ENCODE assay signal across 8 mouse cellular contexts in genomic region chr4:129820417-129821086, GRCm38 (mm10). TPM values are rescaled to one million over a fixed set of nuclear protein-coding genes. Genes with fewer than 3 reads are reported as not detected.
DNase-seq lines count a peak whose midpoint lies in the region; ATAC-seq and TF ChIP-seq lines count a peak whose summit lies in the region.

No protein-coding gene starts in this region.

- H3K9me3 ChIP-seq in intestine, postnatal 0 days (ENCODE audit: control insufficient read depth) = no peaks in the 10 kb centered on the region
- H3K9me3 ChIP-seq in limb, embryonic 11.5 days (ENCODE audit: control insufficient read depth, low read length) = no peaks in the 10 kb centered on the region
- no peaks in the 10 kb centered on the region for H3K9me3 ChIP-seq in midbrain, embryonic 12.5 days

- no peaks in the 10 kb centered on the region for H3K36me3 ChIP-seq in intestine, postnatal 0 days (ENCODE audit: control insufficient read depth, insufficient read depth)
- no peaks in the 10 kb centered on the region for H3K36me3 ChIP-seq in limb, embryonic 11.5 days (ENCODE audit: control insufficient read depth, insufficient read depth, low read length)
- H3K36me3 ChIP-seq in midbrain, embryonic 12.5 days = no peaks in the 10 kb centered on the region

- H3K27ac ChIP-seq in intestine, postnatal 0 days (ENCODE audit: low read depth, low read length) = peak overlapping the region; percentile 99
- H3K27ac ChIP-seq in limb, embryonic 11.5 days (replicated peaks; ENCODE audit: low read depth, low read length) = peak overlapping the region; percentile 92
- peak overlapping the region; percentile 95 for H3K27ac ChIP-seq in midbrain, embryonic 12.5 days (replicated peaks)

- WGBS in intestine, postnatal 0 days = under 1% methylated on average over 42 of the region's 79 CpGs
- under 1% methylated on average over 54 of the region's 79 CpGs for WGBS in limb, embryonic 11.5 days
- WGBS in midbrain, embryonic 12.5 days = under 1% methylated on average over 48 of the region's 79 CpGs

- peak overlapping the region; percentile 98 for H3K9ac ChIP-seq in intestine, postnatal 0 days (ENCODE audit: low read depth, low read length)
- peak overlapping the region; percentile 94 for H3K9ac ChIP-seq in limb, embryonic 11.5 days (ENCODE audit: low read length)
- peak overlapping the region; percentile 97 for H3K9ac ChIP-seq in midbrain, embryonic 12.5 days (replicated peaks)

- no peaks in the 10 kb centered on the region for H3K27me3 ChIP-seq in intestine, postnatal 0 days (replicated peaks; ENCODE audit: control insufficient read depth, insufficient read depth, low read length)
- no peaks in the 10 kb centered on the region for H3K27me3 ChIP-seq in limb, embryonic 11.5 days (ENCODE audit: control insufficient read depth, insufficient read depth, low read length)
- peaks cover 9% of the 10 kb centered on the region; the same call in 1 of the 2 replicates for H3K27me3 ChIP-seq in midbrain, embryonic 12.5 days

- peak overlapping the region; percentile 72 for H3K4me2 ChIP-seq in intestine, postnatal 0 days (replicated peaks; ENCODE audit: low read depth)
- H3K4me2 ChIP-seq in limb, embryonic 11.5 days (ENCODE audit: low read depth, severe bottlenecking) = peak overlapping the region; percentile 50
- peak overlapping the region; percentile 74 for H3K4me2 ChIP-seq in midbrain, embryonic 12.5 days (replicated peaks)

- peaks cover 8% of the 10 kb centered on the region for H3K4me1 ChIP-seq in intestine, postnatal 0 days (replicated peaks; ENCODE audit: control insufficient read depth, insufficient read depth, low read length)
- H3K4me1 ChIP-seq in limb, embryonic 11.5 days (ENCODE audit: control insufficient read depth, insufficient read depth, low read length) = peaks cover 19% of the 10 kb centered on the region
- peaks cover 27% of the 10 kb centered on the region for H3K4me1 ChIP-seq in midbrain, embryonic 12.5 days

- H3K4me3 ChIP-seq in intestine, postnatal 0 days (ENCODE audit: low read depth, low read length) = peak overlapping the region; percentile 88
- H3K4me3 ChIP-seq in limb, embryonic 11.5 days (ENCODE audit: low read depth, low read length) = peak overlapping the region; percentile 93
- peak overlapping the region; percentile 93 for H3K4me3 ChIP-seq in midbrain, embryonic 12.5 days

- ATAC-seq in granulocyte monocyte progenitor cell, adult 5-6 weeks (replicated peaks; ENCODE audit: poor library complexity, severe bottlenecking) = peak; percentile 43
- ATAC-seq in intestine, postnatal 0 days = peak; percentile 72
- peak; percentile 62 for ATAC-seq in limb, embryonic 11.5 days (ENCODE audit: insufficient number of reproducible peaks, low FRiP score, low TSS enrichment, low read depth)
- peak; percentile 88 for ATAC-seq in midbrain, embryonic 12.5 days (ENCODE audit: low FRiP score, low read depth)

- peak; percentile 41 for TF ChIP-seq CTCF in intestine, postnatal 0 days (IDR thresholded peaks at IDR 0.05; ENCODE audit: low read depth)

- DNase-seq in adrenal gland, adult 18-20 months (ENCODE audit: low spot score in 2 of 2) = peak; percentile 75
- peak; percentile 53 for DNase-seq in embryo, embryonic 11.5 days (ENCODE audit: low read depth, low spot score)
- peak; percentile 79 for DNase-seq in limb, embryonic 11.5 days (ENCODE audit: low spot score)
- DNase-seq in right cerebral cortex, postnatal 4 days = peak; percentile 62
- peak; percentile 87 for DNase-seq in yolk sac, embryonic 10.5 days (ENCODE audit: low spot score)

RNA-seq across cellular contexts. Expression of gene Ptp4a2, which starts 9.5 kb away (rescaled TPM):
- 100 to 1,000 TPM; 291 to 386 TPM for total RNA-seq in adrenal gland, adult 18-20 months (2021)
- 277 and 304 TPM in 2 replicates for total RNA-seq in granulocyte monocyte progenitor cell, adult 5-6 weeks (2014; fragmentation: Nextera tagmentation)
- 345 and 391 TPM in 2 replicates for total RNA-seq in granulocyte monocyte progenitor cell, adult 5-6 weeks (2017)
- 321 and 331 TPM in 2 replicates for polyA plus RNA-seq in intestine, postnatal 0 days (2015; fragmentation: Nextera tagmentation; extraction: Ambion mirVana)
- 315 and 335 TPM in 2 replicates for polyA plus RNA-seq in limb, embryonic 11.5 days (2014; fragmentation: Nextera tagmentation; extraction: Ambion mirVana)
- polyA plus RNA-seq in midbrain, embryonic 12.5 days (2016; fragmentation: Nextera tagmentation; extraction: Ambion mirVana) = 345 and 375 TPM in 2 replicates

Comparison
In these comparisons a context has a peak if more than half of its experiments do, and no peak if none do; other contexts are left out.
1. Peak in every context shown above with its lines: DNase-seq, ATAC-seq, H3K4me3 ChIP-seq and H3K27ac ChIP-seq.